Mouse (Mus musculus) forebrain, embryonic 13.5 days (tissue): ENCODE data around the gene Pknox2. TPM values are rescaled to one million over a fixed set of nuclear protein-coding genes. Genes with fewer than 3 reads are reported as not detected.

ENCODE experiments used
- ATAC-seq: fragments of 200-750 bp; cut with Nextera tagmentation; 2 replicates; pipeline ENCODE4 v1.8.0; 2017
- H3K27ac ChIP-seq: fragments of 300-500 bp; sonication (generic); 2 replicates; pipeline ENCODE4 v1.5.1; 2015; ENCODE audit warnings: inconsistent platforms, mild to moderate bottlenecking, moderate library complexity
- H3K27me3 ChIP-seq: fragments of 300-500 bp; sonication (generic); 2 replicates; pipeline ENCODE4 v1.6.1; 2015; ENCODE audit warnings: mild to moderate bottlenecking, inconsistent platforms
- H3K36me3 ChIP-seq: fragments of 300-500 bp; sonication (generic); 2 replicates; pipeline ENCODE4 v1.6.1; 2015; ENCODE audit warnings: mild to moderate bottlenecking, inconsistent platforms; ENCODE audit not compliant: poor library complexity, severe bottlenecking
- H3K4me1 ChIP-seq: fragments of 300-500 bp; sonication (generic); 2 replicates; pipeline ENCODE4 v1.6.1; 2015; ENCODE audit warnings: inconsistent platforms
- H3K4me2 ChIP-seq: fragments of 300-500 bp; sonication (generic); 2 replicates; pipeline ENCODE4 v1.6.1; 2015; ENCODE audit warnings: inconsistent platforms, mild to moderate bottlenecking, moderate library complexity
- H3K4me3 ChIP-seq: fragments of 300-500 bp; sonication (generic); 2 replicates; pipeline ENCODE4 v1.5.1; 2015; ENCODE audit warnings: mild to moderate bottlenecking, inconsistent platforms
- H3K9ac ChIP-seq: fragments of 300-500 bp; sonication (generic); 2 replicates; pipeline ENCODE4 v1.6.1; 2015; ENCODE audit warnings: mild to moderate bottlenecking, inconsistent platforms
- H3K9me3 ChIP-seq: fragments of 300-500 bp; sonication (generic); replicated peaks from 2 replicates; pipeline ENCODE4 v1.6.1; 2016; ENCODE audit warnings: inconsistent platforms
- WGBS: fragments of 180-500 bp; shearing (Covaris S2); methylation state at CpG from one replicate; pipeline ENCODE4 v1.1.7; 2015; 5-methylcytosine and 5-hydroxymethylcytosine counted together
- polyA plus RNA-seq: library from polyadenylated mRNA; unstranded; fragments of >200 nt; fragmentation: Nextera tagmentation; extraction: Ambion mirVana; gene quantifications from 2 replicates; pipeline ENCODE4 v1.2.1, GENCODE M21; 2015

The Pknox2 gene
- polyA plus RNA-seq, 1 experiment from 2014 or later, result 18.7 TPM

DNA sequence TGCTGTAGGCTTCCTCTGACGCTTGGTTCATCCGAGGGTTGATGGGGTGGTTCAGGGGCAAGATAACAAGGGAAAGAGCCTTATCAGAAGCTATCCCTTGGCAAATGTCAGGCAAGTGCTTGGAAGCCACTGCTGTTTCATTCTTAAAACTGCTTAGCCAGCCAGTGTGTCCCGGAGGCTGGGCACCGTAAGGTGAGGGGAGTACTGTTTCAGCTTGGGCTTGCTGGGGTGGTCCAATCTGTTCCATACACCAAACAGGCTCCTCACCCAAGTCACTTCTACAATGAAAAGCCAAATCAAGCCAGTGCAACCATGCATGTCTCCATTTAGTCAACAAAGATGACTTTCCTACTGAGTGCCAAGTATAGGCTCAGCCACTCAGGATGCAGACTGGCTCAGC lies 679 bp upstream of the Pknox2 start:
- Histone ChIP-seq H3K4me2 (no peak overlapping the region), H3K9me3 (no peaks in the 10 kb centered on the region), H3K36me3 (no peaks in the 10 kb centered on the region), H3K27me3 (peaks cover 5% of the 10 kb centered on the region; the same call in 1 of the 2 replicates), H3K4me3 (no peak overlapping the region), H3K9ac (no peak overlapping the region), H3K27ac (no peak overlapping the region), H3K4me1 (peaks cover 23% of the 10 kb centered on the region)
- ATAC-seq, result no peak
- whole genome bisulfite sequencing, result 63% methylated on average over 4 of the region's 4 CpGs

- Histone ChIP-seq H3K36me3 (no peaks in the 10 kb centered on the region), H3K4me2 (peak overlapping the region; percentile 81), H3K9me3 (no peaks in the 10 kb centered on the region), H3K27ac (peak overlapping the region; percentile 100), H3K9ac (peak overlapping the region; percentile 96), H3K4me1 (peaks cover 33% of the 10 kb centered on the region), H3K27me3 (peaks cover 5% of the 10 kb centered on the region; the same call in 1 of the 2 replicates), H3K4me3 (peak overlapping the region; percentile 78)
- WGBS, result under 1% methylated on average over 73 of the region's 75 CpGs
- ATAC-seq, result peak; percentile 95
These were observed 426 bp downstream of the Pknox2 start for GRCm38 (mm10) chr9:37146603-37147358.

- WGBS, result 1% methylated on average over 12 of the region's 12 CpGs
- H3K27me3 ChIP-seq, result peaks cover 5% of the 10 kb centered on the region; the same call in 1 of the 2 replicates
- H3K4me2 ChIP-seq, result peak overlapping the region; percentile 81
- H3K36me3 ChIP-seq, result no peaks in the 10 kb centered on the region
- ATAC-seq, result peak; percentile 28
- H3K4me1 ChIP-seq, result peaks cover 38% of the 10 kb centered on the region
- peak overlapping the region; percentile 100 for H3K27ac ChIP-seq
- no peaks in the 10 kb centered on the region for H3K9me3 ChIP-seq
- H3K9ac ChIP-seq, result peak overlapping the region; percentile 96
- peak overlapping the region; percentile 78 for H3K4me3 ChIP-seq
These were observed 929 bp downstream of the Pknox2 start for GRCm38 (mm10) chr9:37146353-37146602.

GRCm38 (mm10) chr9:37145616-37146352 lies 1.4 kb downstream of the Pknox2 start:
- Histone ChIP-seq H3K9me3 (no peaks in the 10 kb centered on the region), H3K4me1 (peaks cover 43% of the 10 kb centered on the region), H3K4me3 (peak overlapping the region; percentile 78), H3K9ac (peak overlapping the region; percentile 96), H3K36me3 (no peaks in the 10 kb centered on the region), H3K4me2 (peak overlapping the region; percentile 81), H3K27ac (peak overlapping the region; percentile 100), H3K27me3 (peaks cover 5% of the 10 kb centered on the region; the same call in 1 of the 2 replicates)
- WGBS, result under 1% methylated on average over 42 of the region's 43 CpGs
- no peak for ATAC-seq

DNA sequence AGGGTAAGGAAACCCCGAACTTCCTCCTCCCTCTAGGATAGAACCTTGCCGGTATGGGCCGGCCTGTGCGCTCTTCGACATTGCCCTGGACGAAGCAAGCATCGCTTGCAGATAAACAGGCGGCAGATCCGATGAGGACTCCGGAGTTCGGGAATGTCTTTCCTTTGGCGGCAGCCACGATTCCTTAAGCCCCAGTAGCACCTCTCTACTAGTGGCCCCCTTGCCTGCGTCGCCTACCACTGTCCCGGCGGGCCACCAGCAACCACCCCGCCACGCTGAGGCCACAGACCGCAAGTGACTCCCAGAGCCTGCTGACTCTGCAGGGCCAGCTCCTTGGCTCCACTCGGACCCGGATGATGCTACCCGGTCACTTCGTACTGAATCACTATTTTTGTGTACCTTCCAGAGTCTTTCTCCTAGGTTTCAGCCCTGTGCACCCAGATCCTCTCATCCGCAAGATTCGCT lies 2.0 kb downstream of the Pknox2 start:
- H3K4me3 ChIP-seq, result peak overlapping the region; percentile 78
- no peaks in the 10 kb centered on the region for H3K9me3 ChIP-seq
- WGBS, result under 1% methylated on average over 26 of the region's 26 CpGs
- H3K4me1 ChIP-seq, result peaks cover 49% of the 10 kb centered on the region
- peak overlapping the region; percentile 81 for H3K4me2 ChIP-seq
- peak overlapping the region; percentile 100 for H3K27ac ChIP-seq
- no peak for ATAC-seq
- H3K27me3 ChIP-seq, result peaks cover 5% of the 10 kb centered on the region; the same call in 1 of the 2 replicates
- H3K9ac ChIP-seq, result peak overlapping the region; percentile 96
- no peaks in the 10 kb centered on the region for H3K36me3 ChIP-seq

GRCm38 (mm10) chr9:37144696-37145095 lies 2.5 kb downstream of the Pknox2 start:
- Histone ChIP-seq H3K4me1 (peaks cover 54% of the 10 kb centered on the region), H3K4me3 (peak overlapping the region; percentile 78), H3K4me2 (peak overlapping the region; percentile 81), H3K9ac (peak overlapping the region; percentile 96), H3K27ac (peak overlapping the region; percentile 100), H3K36me3 (no peaks in the 10 kb centered on the region), H3K9me3 (no peaks in the 10 kb centered on the region), H3K27me3 (peaks cover 5% of the 10 kb centered on the region; the same call in 1 of the 2 replicates)
- 1% methylated on average over 6 of the region's 6 CpGs for WGBS
- ATAC-seq, result no peak

DNA sequence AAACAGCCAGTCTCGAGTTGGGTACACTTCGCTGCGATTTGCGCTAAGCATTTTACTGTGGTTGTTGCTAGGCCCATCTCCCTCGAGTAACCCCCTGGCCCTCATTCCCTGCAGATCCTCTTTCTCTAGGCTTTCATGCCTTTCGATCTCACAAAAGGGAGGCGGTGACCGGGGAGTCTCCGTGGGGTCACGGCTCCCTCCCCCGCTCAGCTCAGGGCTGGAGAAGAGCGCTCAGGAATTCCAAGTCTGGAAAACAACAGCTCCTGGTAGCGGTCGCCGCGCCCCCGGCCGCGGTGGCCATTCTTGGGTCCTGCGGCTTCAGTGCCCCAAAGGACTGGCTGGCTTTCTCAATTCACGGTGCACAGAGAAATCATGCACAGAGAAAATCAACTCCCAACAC lies 3.0 kb downstream of the Pknox2 start:
- Histone ChIP-seq H3K4me3 (peak overlapping the region; percentile 78), H3K9me3 (no peaks in the 10 kb centered on the region), H3K4me1 (peaks cover 59% of the 10 kb centered on the region), H3K36me3 (no peaks in the 10 kb centered on the region), H3K4me2 (peak overlapping the region; percentile 81), H3K27me3 (peaks cover 5% of the 10 kb centered on the region; the same call in 1 of the 2 replicates), H3K27ac (peak overlapping the region; percentile 100), H3K9ac (peak overlapping the region; percentile 96)
- WGBS, result under 1% methylated on average over 21 of the region's 21 CpGs
- ATAC-seq, result no peak

- no peak for ATAC-seq
- H3K4me3 ChIP-seq, result peak overlapping the region; percentile 78
- no peaks in the 10 kb centered on the region for H3K36me3 ChIP-seq
- no peaks in the 10 kb centered on the region for H3K9me3 ChIP-seq
- H3K27ac ChIP-seq, result peak overlapping the region; percentile 100
- peak overlapping the region; percentile 96 for H3K9ac ChIP-seq
- H3K27me3 ChIP-seq, result peaks cover 2% of the 10 kb centered on the region; the same call in 1 of the 2 replicates
- H3K4me2 ChIP-seq, result peak overlapping the region; percentile 81
- WGBS, result 13% methylated on average over 12 of the region's 12 CpGs
- peaks cover 61% of the 10 kb centered on the region for H3K4me1 ChIP-seq
These were observed 3.9 kb downstream of the Pknox2 start for GRCm38 (mm10) chr9:37143046-37143931.

- H3K4me1 ChIP-seq, result peaks cover 61% of the 10 kb centered on the region
- H3K36me3 ChIP-seq, result no peaks in the 10 kb centered on the region
- no peak for ATAC-seq
- H3K4me2 ChIP-seq, result no peak overlapping the region
- H3K9me3 ChIP-seq, result no peaks in the 10 kb centered on the region
- H3K9ac ChIP-seq, result no peak overlapping the region
- WGBS, result 22% methylated on average over 4 of the region's 4 CpGs
- no peak overlapping the region for H3K27ac ChIP-seq
- no peak overlapping the region for H3K4me3 ChIP-seq
- H3K27me3 ChIP-seq, result no peaks in the 10 kb centered on the region
These were observed 5.1 kb downstream of the Pknox2 start for GRCm38 (mm10) chr9:37142107-37142506.

- Histone ChIP-seq H3K4me3 (no peak overlapping the region), H3K9ac (no peak overlapping the region), H3K27me3 (no peaks in the 10 kb centered on the region), H3K27ac (no peak overlapping the region), H3K4me1 (peaks cover 75% of the 10 kb centered on the region), H3K4me2 (no peak overlapping the region), H3K36me3 (no peaks in the 10 kb centered on the region), H3K9me3 (no peaks in the 10 kb centered on the region)
- WGBS, result 33% methylated on average over 5 of the region's 5 CpGs
- ATAC-seq, result no peak
These were observed 6.6 kb downstream of the Pknox2 start for GRCm38 (mm10) chr9:37140464-37141181.

DNA sequence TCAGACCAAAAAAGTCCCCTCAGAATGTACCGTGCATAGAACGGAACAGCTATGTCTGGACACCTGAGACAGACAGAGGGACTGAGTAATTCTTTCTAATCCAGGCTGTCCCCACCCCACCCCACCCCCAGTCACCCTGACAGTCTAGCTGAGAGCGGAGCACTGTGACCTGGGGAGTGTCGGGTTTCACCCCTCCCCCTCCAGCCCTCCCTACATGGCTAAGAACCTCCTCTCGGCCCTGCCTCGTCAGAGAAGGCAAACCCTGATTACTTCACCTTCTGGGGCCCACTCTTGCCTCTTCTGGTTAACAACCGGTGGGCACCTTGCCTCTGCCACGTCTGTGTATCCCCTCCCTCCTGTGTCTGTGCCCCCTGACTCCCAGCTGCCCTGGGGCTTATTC lies 7.7 kb downstream of the Pknox2 start:
- 5% methylated on average over 8 of the region's 8 CpGs for WGBS
- Histone ChIP-seq H3K4me1 (peaks cover 68% of the 10 kb centered on the region), H3K4me3 (no peak overlapping the region), H3K9me3 (no peaks in the 10 kb centered on the region), H3K36me3 (no peaks in the 10 kb centered on the region), H3K27me3 (no peaks in the 10 kb centered on the region), H3K9ac (no peak overlapping the region), H3K27ac (no peak overlapping the region), H3K4me2 (peak overlapping the region; percentile 37)
- peak; percentile 20; the same call in 1 of the 2 replicates for ATAC-seq
